Mouse (Mus musculus) monocyte, adult 5-6 weeks (primary cell): Measurements from ENCODE around the gene Lyst. TPM values are rescaled to one million over a fixed set of nuclear protein-coding genes. Genes with fewer than 3 reads are reported as not detected.
"Not testable (repeated sequence)": the region's sequence is repeated elsewhere in the genome, so short reads cannot be mapped to it uniquely, and the experiment has no call there.

Experiments
- ATAC-seq: fragments of 153-309, 156-312 bp; replicated peaks from 2 replicates; pipeline ENCODE4 v1.8.0; 2017; ENCODE audit warnings: mild to moderate bottlenecking; ENCODE audit not compliant: low TSS enrichment, insufficient number of reproducible peaks, severe bottlenecking, poor library complexity, low FRiP score
- total RNA-seq: library from RNA; stranded (forward); fragments of 200-1000, 200-491, 200-594 nt; gene quantifications from 3 replicates; pipeline ENCODE4 v1.2.3, GENCODE M21; 2017

Gene Lyst
- 73.5 to 115 TPM (median 113 TPM) in 3 replicates for total RNA-seq

DNA sequence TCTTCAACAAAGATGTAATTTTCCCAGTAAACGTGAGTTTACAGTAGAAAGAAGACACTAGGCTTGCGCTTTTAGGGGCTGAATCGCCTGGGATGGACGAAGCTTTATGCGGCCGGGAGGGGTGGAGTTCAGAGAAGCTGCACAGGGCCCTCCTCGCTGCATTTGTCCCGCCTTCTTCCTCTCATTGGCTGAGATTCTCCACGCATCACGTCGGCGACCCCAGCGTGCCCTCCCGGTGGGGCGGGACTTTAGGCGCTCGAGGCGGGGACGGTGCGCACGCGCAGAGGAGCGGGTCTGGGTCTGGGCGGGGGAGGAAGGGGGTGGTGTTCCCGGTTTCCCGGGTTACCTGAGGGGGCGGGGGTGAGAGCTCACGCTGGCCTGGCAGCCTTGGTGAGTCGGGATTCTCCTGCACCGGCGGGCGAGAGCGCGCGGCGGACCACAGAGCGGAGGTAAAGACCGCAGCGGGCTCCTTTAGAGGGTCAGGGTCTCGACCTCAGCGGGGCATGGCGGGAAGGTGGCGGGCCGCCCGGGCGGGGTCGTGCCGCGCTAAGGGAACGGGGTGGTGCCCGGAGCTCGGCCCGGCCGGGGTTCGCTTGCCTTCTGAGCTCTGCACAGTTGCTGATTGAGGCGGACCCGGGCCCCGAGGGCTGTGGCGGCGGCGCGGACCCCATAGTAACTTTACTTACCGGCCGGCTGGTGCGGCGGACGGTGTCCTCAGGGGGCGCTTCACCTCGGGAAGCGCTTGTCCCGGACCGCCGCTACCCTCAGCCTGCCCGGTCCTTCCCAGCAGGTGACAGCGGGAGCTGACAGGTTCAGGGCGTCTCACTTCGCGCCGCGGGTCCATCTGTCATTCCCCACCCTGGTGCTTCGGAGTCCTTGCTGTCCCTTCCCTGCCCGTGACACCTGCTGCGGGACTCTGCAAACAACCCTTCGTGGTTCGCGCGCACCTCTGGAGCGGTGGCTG is at the start of gene Lyst:
TSS of gene Lyst (plus strand) at position 350 of the 964 bp plus-strand sequence.
- ATAC-seq: peak; percentile 100

GRCm38 (mm10) chr13:13543073-13543472 is 47.1 kb upstream of the Lyst start:
- ATAC-seq: not testable (repeated sequence)

GRCm38 (mm10) chr13:13546792-13547191 is 43.4 kb upstream of the Lyst start:
- ATAC-seq: no peak

GRCm38 (mm10) chr13:13547889-13548288 is 42.3 kb upstream of the Lyst start:
- ATAC-seq: no peak

DNA sequence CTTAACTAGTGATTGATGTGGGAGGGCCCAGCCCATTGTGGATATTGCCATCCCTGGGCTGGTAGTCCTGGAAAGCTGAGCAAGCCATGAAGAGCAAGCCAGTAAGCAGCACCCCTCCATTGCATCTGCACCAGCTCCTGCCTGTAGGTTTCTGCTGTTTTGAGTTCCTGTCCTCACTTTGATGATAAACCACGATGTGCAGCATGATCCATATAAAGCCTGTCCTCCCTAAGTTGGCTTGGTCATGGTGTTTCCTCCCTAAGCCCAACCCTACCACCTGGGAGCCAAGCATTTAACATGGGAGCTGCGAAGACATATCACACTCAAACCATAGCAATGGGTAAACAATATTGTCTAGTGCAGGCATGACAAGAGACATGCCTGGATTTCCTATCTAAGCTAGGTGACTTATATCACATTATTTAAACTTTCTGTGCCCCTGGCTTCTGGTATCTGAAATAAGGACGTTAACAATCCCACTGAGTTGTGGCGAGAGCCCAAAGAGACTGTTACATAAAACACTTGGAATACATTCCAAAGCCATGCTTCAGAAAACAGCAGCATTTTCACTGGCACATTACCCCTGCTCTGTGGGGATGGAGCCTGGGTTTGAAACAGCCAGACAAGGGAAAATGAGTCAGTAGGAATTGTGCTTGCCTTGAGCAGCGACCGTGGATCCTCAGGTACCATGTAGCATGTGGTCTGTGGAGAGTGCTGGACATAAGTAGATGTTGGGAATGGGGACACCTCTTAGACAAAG is 41.6 kb upstream of the Lyst start:
- no peak for ATAC-seq

DNA sequence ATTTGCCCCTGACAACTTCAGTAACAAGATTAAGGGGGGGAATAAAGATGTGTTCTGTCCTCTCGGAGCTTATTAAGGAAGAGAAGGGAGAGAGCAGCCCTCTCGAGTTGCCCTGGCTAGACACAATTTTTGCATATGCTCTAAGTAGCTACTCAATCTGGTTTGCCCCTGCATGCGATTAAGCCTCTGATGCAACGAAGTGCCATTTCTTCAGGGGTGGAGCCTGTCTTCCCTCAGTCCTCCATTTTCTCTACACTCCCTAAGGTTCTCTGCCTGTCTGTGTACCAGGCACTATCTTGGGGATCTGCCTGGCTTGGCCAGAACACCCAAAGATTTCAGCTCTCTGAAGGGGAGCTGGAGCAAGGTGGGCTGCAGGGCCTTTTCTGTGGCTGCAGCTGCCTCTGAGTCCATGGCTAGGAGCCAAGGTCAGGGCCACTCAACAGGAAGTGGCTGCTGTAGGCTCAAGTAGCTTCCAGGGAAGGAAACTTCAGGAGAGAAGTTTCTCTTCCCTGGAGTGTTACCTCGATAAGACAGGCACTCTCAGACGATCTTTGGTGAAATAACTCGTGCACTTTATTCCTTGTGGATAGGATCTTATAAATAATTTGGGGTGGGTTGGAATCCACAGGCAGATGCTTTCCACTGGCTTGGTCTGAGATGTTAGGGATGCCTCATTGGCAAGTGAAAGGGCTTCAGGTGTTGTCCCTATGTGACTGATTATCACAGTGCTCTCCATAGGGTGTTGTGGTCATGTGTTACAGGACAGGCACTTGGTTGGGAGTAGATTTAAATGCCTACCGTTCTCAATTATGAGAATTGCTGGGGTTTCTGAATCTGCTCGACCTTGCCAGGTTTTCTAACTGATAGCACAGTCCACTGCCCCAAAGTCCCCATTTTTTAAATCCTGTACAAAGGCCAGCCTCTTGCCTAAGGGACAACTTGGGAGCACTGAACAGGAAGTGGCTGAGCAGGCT is 40.2 kb upstream of the Lyst start:
- no peak for ATAC-seq

GRCm38 (mm10) chr13:13552020-13552419 is 38.2 kb upstream of the Lyst start:
- no peak for ATAC-seq

GRCm38 (mm10) chr13:13553660-13554059 is 36.5 kb upstream of the Lyst start:
- ATAC-seq: no peak

DNA sequence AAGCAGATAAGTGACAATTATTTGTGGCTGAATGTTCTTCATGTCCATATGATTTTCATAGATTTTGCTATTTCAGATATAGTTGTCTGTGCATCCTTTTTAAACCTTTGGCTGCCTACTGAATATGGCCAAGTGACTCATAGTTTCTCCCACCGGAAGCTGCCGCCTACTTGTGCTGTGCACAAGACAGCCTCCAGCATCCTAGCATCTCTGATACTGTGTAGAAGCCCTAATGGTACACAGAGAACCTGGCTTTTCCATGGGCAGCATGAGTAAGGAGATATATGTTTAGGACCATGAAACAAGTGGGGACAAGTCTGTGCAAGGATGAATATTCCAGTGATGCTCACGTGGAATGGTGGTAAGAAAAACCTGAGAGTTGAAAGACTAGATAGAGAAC is 35.0 kb upstream of the Lyst start:
- no peak for ATAC-seq

DNA sequence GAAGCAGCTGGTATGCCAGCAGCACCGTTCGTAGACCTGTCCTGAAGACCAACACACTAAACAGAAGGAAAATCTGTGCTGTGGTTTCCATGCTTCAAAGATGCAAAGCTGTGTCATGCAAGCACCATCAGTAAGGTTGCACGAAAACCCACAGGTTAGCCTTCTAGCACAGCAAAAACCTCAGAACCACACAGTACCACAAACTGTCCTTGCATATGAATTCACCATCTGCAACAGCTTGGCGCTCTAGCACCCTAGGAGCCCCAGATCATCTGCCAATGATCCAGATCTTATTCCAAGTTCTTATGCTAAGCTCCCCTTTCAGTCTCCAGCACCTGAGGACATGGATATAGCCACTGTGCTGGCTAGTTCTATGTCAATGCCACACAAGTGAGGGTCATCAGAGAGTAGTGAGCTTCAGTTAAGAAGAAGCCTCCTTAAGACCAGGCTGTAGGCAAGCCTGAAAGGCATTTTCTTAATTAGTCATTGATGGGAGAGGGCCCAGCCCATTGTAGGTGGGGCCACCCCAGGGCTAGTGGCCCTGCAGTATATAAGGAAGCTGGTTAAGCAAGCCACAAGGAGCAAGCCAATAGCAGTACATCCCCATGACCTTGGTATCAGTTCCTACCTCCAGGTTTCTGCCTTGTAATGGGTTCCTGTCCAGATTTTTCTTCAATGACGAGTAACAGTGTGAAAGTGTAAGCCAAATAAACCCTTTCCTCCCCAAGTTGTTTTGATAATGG is 33.0 kb upstream of the Lyst start:
- ATAC-seq: peak; percentile 95

DNA sequence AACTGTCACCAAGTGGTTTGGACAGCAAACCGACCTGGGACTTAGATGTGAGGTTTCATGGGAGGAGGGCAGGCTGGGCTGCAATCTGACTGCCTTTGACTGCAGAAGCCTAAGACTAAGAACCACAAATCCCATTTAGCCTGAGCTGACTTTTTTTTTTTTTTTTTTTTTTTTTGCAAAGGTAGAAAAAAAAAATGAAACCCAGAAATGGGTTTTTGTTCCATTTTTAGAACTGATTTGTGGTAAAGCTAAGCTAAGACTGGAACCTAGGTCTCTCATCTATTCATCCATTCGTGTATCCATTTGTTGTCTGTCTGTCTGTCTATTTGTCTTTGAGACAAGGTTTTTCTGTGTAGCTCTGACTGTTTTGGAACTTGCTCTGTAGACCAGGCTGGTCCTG is 31.9 kb upstream of the Lyst start:
- no peak for ATAC-seq

- ATAC-seq: peak; percentile 72
Observed at GRCm38 (mm10) chr13:13558900-13559299, 31.3 kb upstream of the Lyst start.

- ATAC-seq: no peak
Observed at GRCm38 (mm10) chr13:13562571-13562970, 27.6 kb upstream of the Lyst start.

DNA sequence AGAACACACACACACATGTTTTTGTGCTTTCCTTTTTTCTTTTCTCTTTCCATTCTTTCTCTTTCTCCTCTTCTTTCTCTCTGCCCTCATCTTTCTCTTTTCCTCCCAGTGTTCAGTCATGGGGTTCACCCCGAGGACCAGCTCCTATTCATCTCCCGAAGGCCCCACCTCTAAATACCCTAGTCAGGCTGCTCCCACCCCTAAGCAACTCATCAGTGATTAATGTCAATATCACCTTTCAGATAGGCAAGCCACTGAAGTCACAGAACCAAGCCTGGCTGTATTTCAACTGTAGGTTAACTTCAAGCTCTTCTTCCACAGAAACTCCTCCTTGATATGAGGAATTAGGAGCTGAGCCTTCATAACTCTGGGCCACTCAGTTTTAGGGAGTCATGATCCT is 26.1 kb upstream of the Lyst start:
- no peak for ATAC-seq

GRCm38 (mm10) chr13:13564541-13564940 is 25.7 kb upstream of the Lyst start:
- ATAC-seq: peak; percentile 78

- peak; percentile 65 for ATAC-seq
Observed at GRCm38 (mm10) chr13:13567640-13568039, 22.6 kb upstream of the Lyst start.

- ATAC-seq: no peak
Observed at GRCm38 (mm10) chr13:13568824-13569223, 21.4 kb upstream of the Lyst start.

- no peak for ATAC-seq
Observed at GRCm38 (mm10) chr13:13569603-13570002, 20.6 kb upstream of the Lyst start.
